Mouse (Mus musculus) hindbrain, embryonic 16.5 days (tissue): ENCODE results near the gene Il10rb. TPM values are rescaled to one million over a fixed set of nuclear protein-coding genes. Genes with fewer than 3 reads are reported as not detected.

Source experiments
- ATAC-seq: fragments of 200-750 bp; cut with Nextera tagmentation; 2 replicates; pipeline ENCODE4 v1.8.0; 2017; ENCODE audit warnings: moderate TSS enrichment, moderate library complexity
- H3K27ac ChIP-seq: fragments of 300-500 bp; sonication (generic); 2 replicates; pipeline ENCODE4 v1.5.1; 2014; ENCODE audit warnings: low read depth, mild to moderate bottlenecking, control low read depth, low read length, moderate library complexity
- H3K27me3 ChIP-seq: fragments of 300-500 bp; sonication (generic); replicated peaks from 2 replicates; pipeline ENCODE4 v1.6.1; 2014; ENCODE audit warnings: low read length; ENCODE audit not compliant: control insufficient read depth, insufficient read depth
- H3K36me3 ChIP-seq: fragments of 300-500 bp; sonication (generic); 2 replicates; pipeline ENCODE4 v1.6.1; 2014; ENCODE audit warnings: mild to moderate bottlenecking, low read length, moderate library complexity, mixed read lengths; ENCODE audit not compliant: control insufficient read depth, insufficient read depth
- H3K4me1 ChIP-seq: fragments of 300-500 bp; sonication (generic); 2 replicates; pipeline ENCODE4 v1.6.1; 2014; ENCODE audit warnings: low read depth, low read length; ENCODE audit not compliant: control insufficient read depth, insufficient read depth
- H3K4me2 ChIP-seq: fragments of 300-500 bp; sonication (generic); 2 replicates; pipeline ENCODE4 v1.6.1; 2014; ENCODE audit warnings: mild to moderate bottlenecking, low read length, control low read depth, moderate library complexity
- H3K4me3 ChIP-seq: fragments of 300-500 bp; sonication (generic); 2 replicates; pipeline ENCODE4 v1.5.1; 2014; ENCODE audit warnings: mild to moderate bottlenecking, low read length, control low read depth, moderate library complexity
- H3K9ac ChIP-seq: fragments of 300-500 bp; sonication (generic); 2 replicates; pipeline ENCODE4 v1.6.1; 2014; ENCODE audit warnings: low read depth, mild to moderate bottlenecking, control low read depth, low read length, moderate library complexity
- H3K9me3 ChIP-seq: fragments of 300-500 bp; sonication (generic); 2 replicates; pipeline ENCODE4 v1.6.1; 2014; ENCODE audit warnings: mild to moderate bottlenecking, low read length, moderate library complexity; ENCODE audit not compliant: control insufficient read depth
- WGBS: fragments of 180-500 bp; shearing (Covaris S2); extraction: QIAGEN DNeasy Blood & Tissue Kit; methylation state at CpG from one replicate; pipeline ENCODE4 v1.1.7; 2014; 5-methylcytosine and 5-hydroxymethylcytosine counted together
- polyA plus RNA-seq: library from polyadenylated mRNA; unstranded; fragments of >200 nt; fragmentation: Nextera tagmentation; extraction: Ambion mirVana; gene quantifications from 2 replicates; pipeline ENCODE4 v1.2.1, GENCODE M21; 2015

Gene Il10rb
- polyA plus RNA-seq, 1 experiment from 2014 or later, result 14.8 TPM

DNA sequence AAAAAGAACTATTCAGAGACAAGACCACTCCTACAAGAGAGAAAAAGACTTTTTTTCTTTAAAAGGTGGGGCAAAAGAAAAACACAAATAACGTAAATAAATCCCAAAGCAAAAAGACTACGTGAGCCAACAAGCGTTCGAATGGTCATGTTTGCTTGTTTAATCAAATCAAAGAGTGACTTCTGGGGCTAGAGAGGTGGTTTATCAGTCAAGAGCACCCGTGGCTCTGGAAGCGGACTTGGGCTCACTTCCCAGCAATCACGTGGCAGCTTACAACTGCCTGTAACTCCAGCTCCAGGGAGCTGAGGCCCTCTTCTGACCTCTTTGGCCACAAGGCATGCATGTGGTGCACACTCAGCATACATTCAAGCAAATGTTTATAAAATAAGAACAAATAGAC lies 35.4 kb downstream of the Il10rb start:
- Histone ChIP-seq H3K4me1 (no peaks in the 10 kb centered on the region), H3K27me3 (no peaks in the 10 kb centered on the region), H3K4me2 (no peak overlapping the region), H3K4me3 (no peak overlapping the region), H3K27ac (no peak overlapping the region), H3K9ac (no peak overlapping the region), H3K9me3 (no peaks in the 10 kb centered on the region), H3K36me3 (no peaks in the 10 kb centered on the region)
- ATAC-seq, result no peak
- whole genome bisulfite sequencing, result 62% methylated on average over 7 of the region's 7 CpGs

- Histone ChIP-seq H3K9me3 (no peaks in the 10 kb centered on the region), H3K4me2 (no peak overlapping the region), H3K4me1 (no peaks in the 10 kb centered on the region), H3K4me3 (no peak overlapping the region), H3K27me3 (no peaks in the 10 kb centered on the region), H3K9ac (no peak overlapping the region), H3K36me3 (no peaks in the 10 kb centered on the region), H3K27ac (no peak overlapping the region)
- WGBS, result 81% methylated on average over 7 of the region's 7 CpGs
- no peak for ATAC-seq
Observed at GRCm38 (mm10) chr16:91441811-91442240, 35.9 kb downstream of the Il10rb start.

- Histone ChIP-seq H3K36me3 (no peaks in the 10 kb centered on the region), H3K4me3 (no peak overlapping the region), H3K9me3 (no peaks in the 10 kb centered on the region), H3K27me3 (no peaks in the 10 kb centered on the region), H3K4me1 (no peaks in the 10 kb centered on the region), H3K4me2 (no peak overlapping the region), H3K9ac (no peak overlapping the region), H3K27ac (no peak overlapping the region)
- no peak for ATAC-seq
- 64% methylated on average over 4 of the region's 4 CpGs for WGBS
Observed at GRCm38 (mm10) chr16:91442446-91442845, 36.5 kb downstream of the Il10rb start.

DNA sequence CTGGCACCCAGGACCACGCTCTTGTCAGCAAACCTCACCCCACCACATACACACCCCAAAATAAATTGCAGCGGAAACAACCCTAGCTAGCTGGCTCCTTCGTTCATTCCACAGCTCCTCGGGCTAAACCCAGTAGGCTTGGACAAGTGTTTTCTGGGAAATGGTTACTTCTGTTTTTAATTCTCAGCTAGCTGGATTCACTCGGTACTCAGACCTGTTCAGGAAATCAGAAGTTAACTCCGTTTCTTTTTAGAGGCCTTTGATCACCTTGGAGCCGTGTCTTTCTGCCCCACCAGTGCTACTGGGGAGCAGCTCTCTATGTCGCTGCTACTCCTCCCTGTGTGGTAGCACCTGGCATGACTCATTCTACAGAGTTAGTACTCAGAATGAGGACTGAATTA lies 37.2 kb downstream of the Il10rb start:
- ATAC-seq, result no peak

DNA sequence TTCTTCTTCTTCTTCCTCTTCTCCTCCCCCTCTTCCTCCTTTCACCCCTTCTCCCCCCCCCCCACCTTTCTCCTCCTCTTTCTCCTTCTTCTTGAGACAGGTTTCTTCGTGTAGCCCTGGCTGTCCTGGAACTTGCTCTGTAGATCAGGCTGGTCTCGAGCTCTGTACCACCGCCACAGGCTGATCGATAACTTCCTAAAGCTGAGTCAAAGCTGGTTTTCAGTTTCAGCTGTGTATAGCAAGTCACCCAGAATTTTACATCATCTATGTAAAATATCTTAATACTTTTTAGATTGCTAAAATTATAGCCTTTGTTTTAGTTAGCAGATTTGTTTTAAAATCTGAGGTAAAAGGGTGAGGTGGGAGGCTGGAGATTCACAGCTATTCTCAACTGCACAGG lies 38.9 kb downstream of the Il10rb start:
- Histone ChIP-seq H3K9me3 (no peaks in the 10 kb centered on the region), H3K27ac (no peak overlapping the region), H3K27me3 (no peaks in the 10 kb centered on the region), H3K9ac (no peak overlapping the region), H3K36me3 (no peaks in the 10 kb centered on the region), H3K4me1 (no peaks in the 10 kb centered on the region), H3K4me3 (no peak overlapping the region), H3K4me2 (no peak overlapping the region)
- WGBS, result 88% methylated on average over 4 of the region's 4 CpGs
- ATAC-seq, result no peak

More for the DNA sequence above, 37.2 kb downstream of the Il10rb start:
- H3K4me2 ChIP-seq, result no peak overlapping the region
- no peaks in the 10 kb centered on the region for H3K4me1 ChIP-seq
- no peaks in the 10 kb centered on the region for H3K36me3 ChIP-seq
- H3K27ac ChIP-seq, result no peak overlapping the region
- H3K9me3 ChIP-seq, result no peaks in the 10 kb centered on the region
- 79% methylated on average over 8 of the region's 8 CpGs for WGBS
- H3K27me3 ChIP-seq, result no peaks in the 10 kb centered on the region
- no peak overlapping the region for H3K4me3 ChIP-seq
- H3K9ac ChIP-seq, result no peak overlapping the region

DNA sequence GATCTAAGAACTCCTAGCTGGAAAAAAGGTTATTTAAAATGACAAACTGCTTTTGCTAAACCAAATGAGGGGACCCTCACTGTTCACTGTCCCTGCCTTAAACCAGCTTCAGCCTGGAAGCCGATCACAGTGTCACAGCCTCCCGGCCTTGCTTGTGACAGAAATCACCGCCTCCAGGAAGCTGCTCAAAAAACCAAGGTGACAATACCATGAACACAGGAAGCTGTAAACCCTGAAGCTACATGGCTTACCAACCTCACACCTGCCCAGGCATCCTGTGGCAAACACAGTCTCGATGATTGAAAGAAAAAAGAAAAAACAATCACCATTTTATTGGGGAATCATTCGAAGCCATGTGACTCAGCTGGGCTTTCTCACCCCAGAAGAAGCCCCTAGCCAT lies 39.6 kb downstream of the Il10rb start:
- Histone ChIP-seq H3K9ac (no peak overlapping the region), H3K27ac (no peak overlapping the region)
- ATAC-seq, result no peak

GRCm38 (mm10) chr16:91446778-91447511 lies 41.0 kb downstream of the Il10rb start:
- ATAC-seq, result no peak
- Histone ChIP-seq H3K4me1 (no peaks in the 10 kb centered on the region), H3K27ac (no peak overlapping the region), H3K9ac (no peak overlapping the region), H3K9me3 (no peaks in the 10 kb centered on the region), H3K4me2 (no peak overlapping the region), H3K36me3 (no peaks in the 10 kb centered on the region), H3K27me3 (no peaks in the 10 kb centered on the region), H3K4me3 (no peak overlapping the region)
- 72% methylated on average over 8 of the region's 8 CpGs for WGBS

More for the DNA sequence above, 39.6 kb downstream of the Il10rb start:
- Histone ChIP-seq H3K4me2 (no peak overlapping the region), H3K4me1 (no peaks in the 10 kb centered on the region), H3K36me3 (no peaks in the 10 kb centered on the region), H3K27me3 (no peaks in the 10 kb centered on the region), H3K9me3 (no peaks in the 10 kb centered on the region), H3K4me3 (no peak overlapping the region)
- WGBS, result 81% methylated on average over 5 of the region's 5 CpGs

DNA sequence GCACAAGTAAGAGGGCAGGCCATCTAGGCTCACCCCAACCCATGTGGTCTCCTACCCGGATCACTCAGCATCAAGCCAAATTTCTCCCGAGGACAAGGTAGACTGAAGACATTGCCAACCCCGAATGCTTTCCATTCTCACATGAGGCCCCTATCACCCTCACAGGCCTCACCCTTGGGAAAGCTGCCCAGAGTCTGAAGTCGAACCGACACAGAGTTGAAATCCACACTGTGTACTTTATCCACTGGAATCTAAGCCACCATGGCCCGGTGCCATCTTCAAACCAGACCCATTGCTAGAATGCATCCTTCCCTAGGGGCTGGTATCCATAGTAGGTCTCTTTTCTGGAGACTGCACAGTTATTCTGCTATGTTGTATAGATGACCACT lies 41.5 kb downstream of the Il10rb start:
- Histone ChIP-seq H3K4me3 (no peak overlapping the region), H3K9me3 (no peaks in the 10 kb centered on the region), H3K27me3 (no peaks in the 10 kb centered on the region), H3K4me1 (no peaks in the 10 kb centered on the region), H3K4me2 (no peak overlapping the region), H3K27ac (no peak overlapping the region), H3K9ac (no peak overlapping the region), H3K36me3 (no peaks in the 10 kb centered on the region)
- ATAC-seq, result no peak
- 80% methylated on average over 6 of the region's 6 CpGs for WGBS

- H3K27me3 ChIP-seq, result no peaks in the 10 kb centered on the region
- H3K4me3 ChIP-seq, result no peak overlapping the region
Observed at GRCm38 (mm10) chr16:91448088-91448487, 42.1 kb downstream of the Il10rb start.

More at GRCm38 (mm10) chr16:91448088-91448487, 42.1 kb downstream of the Il10rb start:
- no peak overlapping the region for H3K4me2 ChIP-seq
- WGBS, result 93% methylated on average over 5 of the region's 5 CpGs
- H3K36me3 ChIP-seq, result no peaks in the 10 kb centered on the region
- no peaks in the 10 kb centered on the region for H3K9me3 ChIP-seq
- no peak overlapping the region for H3K9ac ChIP-seq
- no peak overlapping the region for H3K27ac ChIP-seq
- no peak for ATAC-seq
- no peaks in the 10 kb centered on the region for H3K4me1 ChIP-seq
